Mouse (Mus musculus) liver, embryonic 11.5 days (tissue): ENCODE results near the gene Thrb. TPM values are rescaled to one million over a fixed set of nuclear protein-coding genes. Genes with fewer than 3 reads are reported as not detected.

Experiments
- ATAC-seq: fragments of 200-750 bp; cut with Nextera tagmentation; replicated peaks from 2 replicates; pipeline ENCODE4 v1.8.0; 2017; ENCODE audit warnings: moderate number of reproducible peaks, mild to moderate bottlenecking, moderate TSS enrichment, moderate library complexity; ENCODE audit not compliant: low FRiP score
- DNase-seq: peaks from one replicate; pipeline ENCODE4 v3.0.0-alpha.2; 2017; ENCODE audit warnings: low spot score
- H3K27ac ChIP-seq: fragments of 300-500 bp; sonication (generic); 2 replicates; pipeline ENCODE4 v1.5.1; 2014; ENCODE audit warnings: mild to moderate bottlenecking, low read depth, low read length, control low read depth
- H3K27me3 ChIP-seq: fragments of 300-500 bp; sonication (generic); replicated peaks from 2 replicates; pipeline ENCODE4 v1.6.1; 2014; ENCODE audit warnings: low read length, mixed read lengths; ENCODE audit not compliant: control insufficient read depth, insufficient read depth
- H3K36me3 ChIP-seq: fragments of 300-500 bp; sonication (generic); 2 replicates; pipeline ENCODE4 v1.6.1; 2014; ENCODE audit warnings: mild to moderate bottlenecking, low read length, moderate library complexity, mixed read lengths; ENCODE audit not compliant: control insufficient read depth, insufficient read depth
- H3K4me1 ChIP-seq: fragments of 300-500 bp; sonication (generic); replicated peaks from 2 replicates; pipeline ENCODE4 v1.6.1; 2014; ENCODE audit warnings: low read length, mixed read lengths; ENCODE audit not compliant: control insufficient read depth, insufficient read depth
- H3K4me2 ChIP-seq: fragments of 300-500 bp; sonication (generic); 2 replicates; pipeline ENCODE4 v1.6.1; 2014; ENCODE audit warnings: mild to moderate bottlenecking, control low read depth, moderate library complexity
- H3K4me3 ChIP-seq: fragments of 300-500 bp; sonication (generic); 2 replicates; pipeline ENCODE4 v1.5.1; 2014; ENCODE audit warnings: low read depth, low read length, control low read depth
- H3K9ac ChIP-seq: fragments of 300-500 bp; sonication (generic); 2 replicates; pipeline ENCODE4 v1.6.1; 2014; ENCODE audit warnings: low read depth, low read length, control low read depth
- H3K9me3 ChIP-seq: fragments of 300-500 bp; sonication (generic); 2 replicates; pipeline ENCODE4 v1.6.1; 2016; ENCODE audit warnings: low read length, inconsistent platforms, mixed read lengths; ENCODE audit not compliant: control insufficient read depth
- WGBS: fragments of 180-500 bp; shearing (Covaris S2); extraction: QIAGEN DNeasy Blood & Tissue Kit; methylation state at CpG from one replicate; pipeline ENCODE4 v1.1.7; 2014; 5-methylcytosine and 5-hydroxymethylcytosine counted together
- polyA plus RNA-seq: library from polyadenylated mRNA; unstranded; fragments of >200 nt; fragmentation: Nextera tagmentation; extraction: Ambion mirVana; gene quantifications from 2 replicates; pipeline ENCODE4 v1.2.1, GENCODE M21; 2014

Thrb gene
- polyA plus RNA-seq, 1 experiment from 2014 or later, result 1.7 TPM

- DNase-seq, result no peak
- H3K9me3 ChIP-seq, result no peaks in the 10 kb centered on the region
- H3K9ac ChIP-seq, result no peak overlapping the region
- H3K4me2 ChIP-seq, result no peak overlapping the region
- no peak overlapping the region for H3K4me3 ChIP-seq
- WGBS, result 65% methylated on average over 2 of the region's 2 CpGs
- no peak overlapping the region for H3K27ac ChIP-seq
- no peaks in the 10 kb centered on the region for H3K27me3 ChIP-seq
- H3K36me3 ChIP-seq, result no peaks in the 10 kb centered on the region
- H3K4me1 ChIP-seq, result no peaks in the 10 kb centered on the region
- no peak for ATAC-seq
Measured at GRCm38 (mm10) chr14:17852236-17852635, 192.2 kb downstream of the Thrb start.

- Histone ChIP-seq H3K9ac (no peak overlapping the region), H3K4me1 (no peaks in the 10 kb centered on the region), H3K4me2 (no peak overlapping the region), H3K9me3 (no peaks in the 10 kb centered on the region), H3K27ac (no peak overlapping the region), H3K4me3 (no peak overlapping the region), H3K36me3 (no peaks in the 10 kb centered on the region), H3K27me3 (no peaks in the 10 kb centered on the region)
- 69% methylated on average over 5 of the region's 5 CpGs for whole genome bisulfite sequencing
- ATAC-seq (no peak), DNase-seq (no peak)
Measured at GRCm38 (mm10) chr14:17859790-17860385, 199.8 kb downstream of the Thrb start.

- H3K4me2 ChIP-seq, result no peak overlapping the region
- H3K9ac ChIP-seq, result no peak overlapping the region
- no peaks in the 10 kb centered on the region for H3K27me3 ChIP-seq
- no peak overlapping the region for H3K4me3 ChIP-seq
- 65% methylated on average over 3 of the region's 3 CpGs for WGBS
- no peaks in the 10 kb centered on the region for H3K9me3 ChIP-seq
- no peak overlapping the region for H3K27ac ChIP-seq
- ATAC-seq, result no peak
- no peak for DNase-seq
- no peaks in the 10 kb centered on the region for H3K36me3 ChIP-seq
- H3K4me1 ChIP-seq, result no peaks in the 10 kb centered on the region
Measured at GRCm38 (mm10) chr14:17862651-17863050, 202.6 kb downstream of the Thrb start.

GRCm38 (mm10) chr14:17863701-17864320, 203.8 kb downstream of the Thrb start:
- DNase-seq, result no peak
- H3K27me3 ChIP-seq, result no peaks in the 10 kb centered on the region
- no peak overlapping the region for H3K9ac ChIP-seq
- no peaks in the 10 kb centered on the region for H3K9me3 ChIP-seq
- no peaks in the 10 kb centered on the region for H3K4me1 ChIP-seq
- H3K4me2 ChIP-seq, result no peak overlapping the region
- no peak for ATAC-seq
- H3K4me3 ChIP-seq, result no peak overlapping the region
- 57% methylated on average over 6 of the region's 6 CpGs for WGBS
- no peak overlapping the region for H3K27ac ChIP-seq
- no peaks in the 10 kb centered on the region for H3K36me3 ChIP-seq

GRCm38 (mm10) chr14:17868326-17868725, 208.3 kb downstream of the Thrb start:
- H3K4me2 ChIP-seq, result no peak overlapping the region
- WGBS, result 76% methylated on average over 6 of the region's 6 CpGs
- H3K4me3 ChIP-seq, result no peak overlapping the region
- H3K27ac ChIP-seq, result no peak overlapping the region
- H3K27me3 ChIP-seq, result no peaks in the 10 kb centered on the region
- H3K9me3 ChIP-seq, result no peaks in the 10 kb centered on the region
- no peaks in the 10 kb centered on the region for H3K36me3 ChIP-seq
- H3K4me1 ChIP-seq, result no peaks in the 10 kb centered on the region
- no peak for ATAC-seq
- DNase-seq, result no peak
- no peak overlapping the region for H3K9ac ChIP-seq

GRCm38 (mm10) chr14:17875946-17876345, 215.9 kb downstream of the Thrb start:
- no peak overlapping the region for H3K4me3 ChIP-seq
- no peaks in the 10 kb centered on the region for H3K36me3 ChIP-seq
- no peak overlapping the region for H3K4me2 ChIP-seq
- no peak overlapping the region for H3K9ac ChIP-seq
- 63% methylated on average over 2 of the region's 2 CpGs for WGBS
- no peak for ATAC-seq
- DNase-seq, result no peak
- no peaks in the 10 kb centered on the region for H3K27me3 ChIP-seq
- H3K4me1 ChIP-seq, result no peaks in the 10 kb centered on the region
- H3K27ac ChIP-seq, result no peak overlapping the region
- no peaks in the 10 kb centered on the region for H3K9me3 ChIP-seq

- DNase-seq, result no peak
- no peak overlapping the region for H3K27ac ChIP-seq
- H3K9me3 ChIP-seq, result no peaks in the 10 kb centered on the region
- no peak overlapping the region for H3K4me2 ChIP-seq
- H3K36me3 ChIP-seq, result no peaks in the 10 kb centered on the region
- no peaks in the 10 kb centered on the region for H3K27me3 ChIP-seq
- WGBS, result 55% methylated on average over 5 of the region's 5 CpGs
- no peak overlapping the region for H3K4me3 ChIP-seq
- H3K4me1 ChIP-seq, result no peaks in the 10 kb centered on the region
- no peak for ATAC-seq
- H3K9ac ChIP-seq, result no peak overlapping the region
Measured at GRCm38 (mm10) chr14:17879446-17879845, 219.4 kb downstream of the Thrb start.

GRCm38 (mm10) chr14:17884884-17885283, 224.8 kb downstream of the Thrb start:
- H3K4me1 ChIP-seq, result no peaks in the 10 kb centered on the region
- ATAC-seq, result no peak
- H3K27ac ChIP-seq, result no peak overlapping the region
- H3K4me3 ChIP-seq, result no peak overlapping the region
- H3K4me2 ChIP-seq, result no peak overlapping the region
- H3K9me3 ChIP-seq, result no peaks in the 10 kb centered on the region
- H3K9ac ChIP-seq, result no peak overlapping the region
- DNase-seq, result no peak
- 81% methylated on average over 13 of the region's 13 CpGs for WGBS
- no peaks in the 10 kb centered on the region for H3K36me3 ChIP-seq
- no peaks in the 10 kb centered on the region for H3K27me3 ChIP-seq

- no peaks in the 10 kb centered on the region for H3K27me3 ChIP-seq
- H3K9me3 ChIP-seq, result no peaks in the 10 kb centered on the region
- WGBS, result 75% methylated on average over 3 of the region's 3 CpGs
- no peak overlapping the region for H3K27ac ChIP-seq
- H3K9ac ChIP-seq, result no peak overlapping the region
- no peak for DNase-seq
- H3K4me3 ChIP-seq, result no peak overlapping the region
- H3K4me1 ChIP-seq, result no peaks in the 10 kb centered on the region
- ATAC-seq, result no peak
- H3K4me2 ChIP-seq, result no peak overlapping the region
- H3K36me3 ChIP-seq, result no peaks in the 10 kb centered on the region
Measured at GRCm38 (mm10) chr14:17885320-17885719, 225.3 kb downstream of the Thrb start.
